Comparison of ENCODE assay signal across 8 mouse cellular contexts in the genomic region with DNA sequence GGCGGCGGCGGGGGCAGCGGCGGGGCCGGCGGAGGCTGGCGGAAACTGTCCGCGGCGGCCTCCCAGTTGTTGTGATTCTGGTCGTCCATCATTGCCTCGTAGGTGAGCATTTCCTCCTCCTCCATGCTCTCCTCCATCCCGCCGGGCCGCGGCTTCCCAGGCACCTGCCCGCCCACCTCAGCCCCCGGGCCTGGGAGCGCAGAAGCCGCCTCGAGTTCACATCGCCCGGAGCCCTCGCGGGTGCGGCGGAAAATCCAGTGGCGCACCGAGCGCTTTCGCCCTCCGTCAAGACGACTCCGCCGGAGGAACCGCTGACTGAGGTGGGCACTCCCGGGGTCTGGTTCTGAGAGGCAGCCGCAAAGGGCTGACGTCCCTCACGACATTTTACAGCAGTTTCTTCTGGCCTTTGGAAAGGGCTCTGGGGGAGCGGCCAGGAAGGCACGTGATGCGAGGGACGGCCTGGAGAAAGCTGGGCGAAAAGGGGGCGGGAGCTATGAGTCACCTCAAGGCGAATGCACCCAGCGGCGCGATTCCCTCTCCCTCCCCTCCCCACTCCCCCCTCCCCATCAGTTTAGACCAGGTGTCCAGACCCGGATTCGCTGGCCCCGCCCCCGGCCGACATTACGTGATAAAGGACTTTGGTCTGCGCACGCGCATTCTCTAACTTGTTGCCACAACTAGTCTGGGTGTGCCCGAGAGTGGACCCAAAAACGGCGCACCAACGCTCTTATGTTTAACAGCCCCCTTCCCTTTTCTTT. TPM values are rescaled to one million over a fixed set of nuclear protein-coding genes. Genes with fewer than 3 reads are reported as not detected.
A peak's percentile ranks its signal among the peaks of the same experiment; 100 is the strongest.
DNase-seq lines count a peak whose midpoint lies in the region; ATAC-seq and TF ChIP-seq lines count a peak whose summit lies in the region.

A gene (minus strand): TSS at position 444 of the 758 bp plus-strand sequence.

- no peak for TF ChIP-seq CTCF in ES-Bruce4 (IDR thresholded peaks at IDR 0.05; ENCODE audit: low read depth, low read length)
- no peak for TF ChIP-seq CTCF in liver, postnatal 0 days (IDR thresholded peaks at IDR 0.05; ENCODE audit: low read depth)

- 0 out of 2 replicates have a peak, but pooled peaks have one; percentile 38 for TF ChIP-seq EP300 in ES-Bruce4 (IDR thresholded peaks at IDR 0.05; ENCODE audit: insufficient read depth, low read depth, low read length)
- no peak for TF ChIP-seq EP300 in liver, postnatal 0 days (IDR thresholded peaks at IDR 0.05; ENCODE audit: low read depth)

- peak within 1 kb of the TSS; percentile 79 for H3K4me3 ChIP-seq in ES-Bruce4 (ENCODE audit: low read depth, low read length)
- H3K4me3 ChIP-seq in forebrain, embryonic 13.5 days, result peak within 1 kb of the TSS; percentile 98
- peak within 1 kb of the TSS; percentile 99 for H3K4me3 ChIP-seq in liver, postnatal 0 days (ENCODE audit: low read depth, low read length)
- H3K4me3 ChIP-seq in neural tube, embryonic 14.5 days (ENCODE audit: low read depth, low read length), result peak within 1 kb of the TSS; percentile 99

- under 1% methylated on average over 51 of the region's 64 CpGs for WGBS in forebrain, embryonic 13.5 days
- WGBS in large intestine, adult 2 months, result under 1% methylated on average over 63 of the region's 64 CpGs
- 1% methylated on average over 53 of the region's 64 CpGs for WGBS in liver, postnatal 0 days (ENCODE audit: insufficient replicate concordance)
- WGBS in neural tube, embryonic 14.5 days, result 1% methylated on average over 59 of the region's 64 CpGs

- peaks cover 3% of the 10 kb centered on the region for H3K4me1 ChIP-seq in ES-Bruce4 (ENCODE audit: control insufficient read depth, insufficient read depth, low read length)
- H3K4me1 ChIP-seq in forebrain, embryonic 13.5 days, result peaks cover 38% of the 10 kb centered on the region
- H3K4me1 ChIP-seq in liver, postnatal 0 days (ENCODE audit: insufficient read depth), result peaks cover 27% of the 10 kb centered on the region
- peaks cover 23% of the 10 kb centered on the region for H3K4me1 ChIP-seq in neural tube, embryonic 14.5 days (ENCODE audit: control insufficient read depth, insufficient read depth, low read length)

- H3K27ac ChIP-seq in ES-Bruce4 (ENCODE audit: insufficient read depth, low read length), result peak within 1 kb of the TSS; percentile 52
- H3K27ac ChIP-seq in forebrain, embryonic 13.5 days, result peak within 1 kb of the TSS; percentile 90
- peak within 1 kb of the TSS; percentile 92 for H3K27ac ChIP-seq in liver, postnatal 0 days (ENCODE audit: low read depth)
- peak within 1 kb of the TSS; percentile 85 for H3K27ac ChIP-seq in neural tube, embryonic 14.5 days (ENCODE audit: low read depth, low read length)

- TF ChIP-seq POLR2A in ES-Bruce4 (IDR thresholded peaks at IDR 0.05; ENCODE audit: insufficient read depth, low read length), result peak; percentile 62

- H3K9me3 ChIP-seq in ES-Bruce4 (replicated peaks; ENCODE audit: control insufficient read depth, insufficient read depth, low read length, poor library complexity, severe bottlenecking), result no peaks in the 10 kb centered on the region
- no peaks in the 10 kb centered on the region for H3K9me3 ChIP-seq in forebrain, embryonic 13.5 days (replicated peaks)
- no peaks in the 10 kb centered on the region for H3K9me3 ChIP-seq in liver, postnatal 0 days (ENCODE audit: low read length)
- no peaks in the 10 kb centered on the region for H3K9me3 ChIP-seq in neural tube, embryonic 14.5 days (ENCODE audit: control insufficient read depth, low read length)

- H3K36me3 ChIP-seq in ES-Bruce4 (ENCODE audit: control insufficient read depth, insufficient read depth, low read length, poor library complexity, severe bottlenecking), result no peaks in the 10 kb centered on the region; the same call in 1 of the 2 replicates
- H3K36me3 ChIP-seq in forebrain, embryonic 13.5 days (ENCODE audit: poor library complexity, severe bottlenecking), result no peaks in the 10 kb centered on the region
- no peaks in the 10 kb centered on the region for H3K36me3 ChIP-seq in liver, postnatal 0 days (replicated peaks; ENCODE audit: insufficient read depth, low read length)
- H3K36me3 ChIP-seq in neural tube, embryonic 14.5 days (ENCODE audit: control insufficient read depth, insufficient read depth, low read length), result no peaks in the 10 kb centered on the region

- DNase-seq in heart, postnatal 10 days, result peak; percentile 97
- DNase-seq in large intestine, adult 2 months (ENCODE audit: low read depth, low spot score), result peak; percentile 96
- DNase-seq in liver, postnatal 0 days, result peak; percentile 99
- peak; percentile 99 for DNase-seq in testis, postnatal 10 days (ENCODE audit: low spot score)

- intact Hi-C loops in heart, postnatal 10 days (cut with DNase I), result no loop called here

- ATAC-seq in cerebellum, adult (ENCODE audit: insufficient number of reproducible peaks, low FRiP score, low TSS enrichment), result peak; percentile 89
- ATAC-seq in forebrain, embryonic 13.5 days, result peak; percentile 97
- ATAC-seq in liver, postnatal 0 days, result peak; percentile 96
- ATAC-seq in neural tube, embryonic 14.5 days (ENCODE audit: low read depth), result peak; percentile 98

- peak within 1 kb of the TSS; percentile 96 for H3K9ac ChIP-seq in ES-Bruce4 (ENCODE audit: low read depth, poor library complexity, severe bottlenecking)
- peak within 1 kb of the TSS; percentile 99 for H3K9ac ChIP-seq in forebrain, embryonic 13.5 days
- peak within 1 kb of the TSS; percentile 98 for H3K9ac ChIP-seq in liver, postnatal 0 days (replicated peaks)
- peak within 1 kb of the TSS; percentile 95 for H3K9ac ChIP-seq in neural tube, embryonic 14.5 days (replicated peaks; ENCODE audit: low read depth, low read length)

- H3K4me2 ChIP-seq in forebrain, embryonic 13.5 days, result peak within 1 kb of the TSS; percentile 81
- H3K4me2 ChIP-seq in liver, postnatal 0 days (ENCODE audit: low read depth, low read length), result peak within 1 kb of the TSS; percentile 87
- H3K4me2 ChIP-seq in neural tube, embryonic 14.5 days (ENCODE audit: low read depth, low read length), result peak within 1 kb of the TSS; percentile 71

- H3K27me3 ChIP-seq in ES-Bruce4 (ENCODE audit: control insufficient read depth, insufficient read depth, low read length, poor library complexity, severe bottlenecking), result no peaks in the 10 kb centered on the region
- H3K27me3 ChIP-seq in forebrain, embryonic 13.5 days, result no peaks in the 10 kb centered on the region
- no peaks in the 10 kb centered on the region for H3K27me3 ChIP-seq in liver, postnatal 0 days (ENCODE audit: insufficient read depth, low read length)
- H3K27me3 ChIP-seq in neural tube, embryonic 14.5 days (ENCODE audit: control insufficient read depth, insufficient read depth, low read length), result no peaks in the 10 kb centered on the region

RNA-seq across cellular contexts. Expression of the gene that starts here (rescaled TPM):
- polyA plus RNA-seq in ES-Bruce4 (2011; ENCODE audit: insufficient read depth, insufficient read length, low read depth, missing spikeins), result 60.4 and 62.1 TPM in 2 replicates
- 19.3 and 20.9 TPM in 2 replicates for polyA plus RNA-seq in forebrain, embryonic 13.5 days (2015; fragmentation: Nextera tagmentation; extraction: Ambion mirVana)
- 10 to 100 TPM; 28.5 to 29.4 TPM for total RNA-seq in heart, postnatal 10 days (2021)
- polyA plus RNA-seq in large intestine, adult 2 months (2012; rRNA removed), result 5.3 and 8.8 TPM in 2 replicates
- 7.8 and 8.6 TPM in 2 replicates for polyA plus RNA-seq in liver, postnatal 0 days (2015; fragmentation: Nextera tagmentation; extraction: Ambion mirVana)
- polyA plus RNA-seq in neural tube, embryonic 14.5 days (2014; fragmentation: Nextera tagmentation; extraction: Ambion mirVana), result 25.3 and 28.7 TPM in 2 replicates

Comparison
In these comparisons a context has a peak if more than half of its experiments do, and no peak if none do; other contexts are left out.
1. Peak in every context shown above with its lines: DNase-seq, ATAC-seq, H3K4me3 ChIP-seq and H3K27ac ChIP-seq.